Mouse (Mus musculus): ENCODE measurements around the gene Cntn5. TPM values are rescaled to one million over a fixed set of nuclear protein-coding genes. Genes with fewer than 3 reads are reported as not detected.

Gene Cntn5
- polyA plus RNA-seq, 1 experiment from 2014 or later: 0.84 TPM

DNA sequence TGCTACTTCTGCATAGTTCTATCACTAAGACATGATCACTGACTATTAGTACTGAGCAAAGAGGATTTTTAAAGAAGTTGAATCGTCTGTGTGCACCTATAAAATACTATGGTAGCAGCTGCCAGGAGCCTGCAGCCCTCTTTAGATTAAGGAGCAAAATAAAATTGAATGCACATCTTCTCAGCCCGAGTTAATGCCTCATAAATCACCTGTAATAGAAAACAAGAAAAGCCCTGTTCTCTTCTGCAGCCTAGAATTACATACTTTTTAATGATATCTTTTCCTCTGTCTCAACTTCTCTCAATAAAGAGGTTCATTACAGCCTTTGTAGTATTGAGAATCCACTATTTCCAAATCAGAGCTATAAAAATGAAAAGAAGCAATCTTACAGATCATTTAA lies 109.5 kb downstream of the Cntn5 start:
- no peaks in the 10 kb centered on the region for H3K9me3 ChIP-seq (ENCODE audit: control insufficient read depth, low read length)
- no peak overlapping the region for H3K9ac ChIP-seq (ENCODE audit: low read length)
- H3K27ac ChIP-seq (ENCODE audit: low read depth, low read length): no peak overlapping the region
- no peak overlapping the region for H3K4me2 ChIP-seq (ENCODE audit: low read depth)
- 51% methylated on average over 2 of the region's 2 CpGs for WGBS
- H3K27me3 ChIP-seq (ENCODE audit: control insufficient read depth, insufficient read depth, low read length): no peaks in the 10 kb centered on the region
- H3K4me1 ChIP-seq (ENCODE audit: control insufficient read depth, insufficient read depth, low read length): no peaks in the 10 kb centered on the region
- ATAC-seq (ENCODE audit: insufficient read depth, low FRiP score, low TSS enrichment): no peak
- no peak for DNase-seq (ENCODE audit: low spot score)
- H3K36me3 ChIP-seq (ENCODE audit: control insufficient read depth, insufficient read depth, low read length): no peaks in the 10 kb centered on the region
- H3K4me3 ChIP-seq (ENCODE audit: low read depth, low read length): no peak overlapping the region

DNA sequence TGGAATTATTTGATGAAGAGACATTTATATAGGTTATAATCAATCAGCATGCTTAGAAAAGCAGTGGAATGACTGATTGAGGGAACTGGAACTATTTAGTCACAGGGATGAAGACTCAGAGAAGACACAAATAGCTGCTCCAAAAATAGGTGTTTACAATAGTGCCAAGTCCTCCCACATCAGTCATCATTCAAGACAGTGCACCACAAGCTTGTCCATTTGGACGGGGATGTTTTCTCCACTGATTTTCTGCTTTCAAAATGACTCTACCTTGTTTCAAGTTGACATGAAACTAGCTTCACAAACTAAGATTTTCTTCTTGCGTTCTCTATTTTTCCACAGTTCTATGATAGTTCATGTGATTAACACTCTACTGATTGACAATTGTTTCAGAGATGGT lies 172.7 kb downstream of the Cntn5 start:
- WGBS: 80% methylated on average over 2 of the region's 2 CpGs
- Histone ChIP-seq H3K4me1 (ENCODE audit: control insufficient read depth, insufficient read depth, low read length) (no peaks in the 10 kb centered on the region), H3K9ac (ENCODE audit: low read length) (no peak overlapping the region), H3K27me3 (ENCODE audit: control insufficient read depth, insufficient read depth, low read length) (no peaks in the 10 kb centered on the region), H3K9me3 (ENCODE audit: control insufficient read depth, low read length) (no peaks in the 10 kb centered on the region), H3K4me3 (ENCODE audit: low read depth, low read length) (no peak overlapping the region), H3K27ac (ENCODE audit: low read depth, low read length) (no peak overlapping the region), H3K36me3 (ENCODE audit: control insufficient read depth, insufficient read depth, low read length) (no peaks in the 10 kb centered on the region), H3K4me2 (ENCODE audit: low read depth) (no peak overlapping the region)
- DNase-seq (ENCODE audit: low spot score) (no peak), ATAC-seq (ENCODE audit: insufficient read depth, low FRiP score, low TSS enrichment) (no peak)

DNA sequence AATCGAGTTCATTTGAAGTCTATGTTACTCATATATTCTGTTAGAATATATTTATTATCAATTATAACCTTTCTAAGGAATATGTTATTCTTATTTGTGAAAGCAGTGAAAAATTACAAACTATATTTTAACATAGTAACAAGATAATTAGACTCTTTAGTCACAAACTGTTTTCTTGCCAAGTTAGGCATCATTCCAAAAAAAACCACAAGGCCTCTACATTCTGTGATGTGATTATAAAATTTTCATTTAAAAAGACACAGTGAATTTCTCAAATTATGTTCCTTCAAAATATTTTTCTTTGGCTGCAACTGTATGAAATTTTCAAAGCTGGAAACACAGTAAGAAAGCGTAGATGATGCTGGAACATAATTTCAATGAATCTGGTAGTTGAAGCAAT lies 180.4 kb downstream of the Cntn5 start:
- WGBS: 88% methylated on average over 2 of the region's 2 CpGs
- DNase-seq (ENCODE audit: low spot score): no peak
- H3K9me3 ChIP-seq (ENCODE audit: control insufficient read depth, low read length): no peaks in the 10 kb centered on the region

DNA sequence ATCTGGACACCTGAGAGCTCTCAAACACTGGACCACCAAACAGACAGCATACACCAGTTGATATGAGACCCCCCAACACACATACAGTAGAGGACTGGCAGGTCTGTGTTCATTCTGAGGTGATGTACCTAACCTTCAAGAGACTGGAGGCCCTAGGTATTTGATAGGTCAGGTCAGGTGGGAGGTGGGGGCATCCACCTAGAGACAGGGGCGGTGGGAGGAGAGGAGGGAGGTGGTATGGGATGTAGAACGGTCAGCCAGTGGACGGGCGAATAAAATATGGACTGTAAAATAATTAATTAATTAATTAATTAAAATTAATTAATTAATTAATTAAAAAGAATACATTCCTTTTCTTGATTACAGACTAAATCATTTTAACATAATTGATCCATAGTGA lies 182.5 kb downstream of the Cntn5 start:
- WGBS: 87% methylated on average over 4 of the region's 4 CpGs
- no peak for ATAC-seq (ENCODE audit: insufficient read depth, low FRiP score, low TSS enrichment)
- H3K27me3 ChIP-seq (ENCODE audit: control insufficient read depth, insufficient read depth, low read length): no peaks in the 10 kb centered on the region
- no peak overlapping the region for H3K27ac ChIP-seq (ENCODE audit: low read depth, low read length)
- H3K9me3 ChIP-seq (ENCODE audit: control insufficient read depth, low read length): no peaks in the 10 kb centered on the region
- H3K36me3 ChIP-seq (ENCODE audit: control insufficient read depth, insufficient read depth, low read length): no peaks in the 10 kb centered on the region
- no peaks in the 10 kb centered on the region for H3K4me1 ChIP-seq (ENCODE audit: control insufficient read depth, insufficient read depth, low read length)
- DNase-seq (ENCODE audit: low spot score): no peak
- no peak overlapping the region for H3K4me2 ChIP-seq (ENCODE audit: low read depth)
- H3K9ac ChIP-seq (ENCODE audit: low read length): no peak overlapping the region
- H3K4me3 ChIP-seq (ENCODE audit: low read depth, low read length): no peak overlapping the region

More for the DNA sequence above, 180.4 kb downstream of the Cntn5 start:
- Histone ChIP-seq H3K4me3 (ENCODE audit: low read depth, low read length) (no peak overlapping the region), H3K27me3 (ENCODE audit: control insufficient read depth, insufficient read depth, low read length) (no peaks in the 10 kb centered on the region), H3K4me2 (ENCODE audit: low read depth) (no peak overlapping the region), H3K4me1 (ENCODE audit: control insufficient read depth, insufficient read depth, low read length) (no peaks in the 10 kb centered on the region), H3K36me3 (ENCODE audit: control insufficient read depth, insufficient read depth, low read length) (no peaks in the 10 kb centered on the region), H3K9ac (ENCODE audit: low read length) (no peak overlapping the region), H3K27ac (ENCODE audit: low read depth, low read length) (no peak overlapping the region)
- no peak for ATAC-seq (ENCODE audit: insufficient read depth, low FRiP score, low TSS enrichment)

DNA sequence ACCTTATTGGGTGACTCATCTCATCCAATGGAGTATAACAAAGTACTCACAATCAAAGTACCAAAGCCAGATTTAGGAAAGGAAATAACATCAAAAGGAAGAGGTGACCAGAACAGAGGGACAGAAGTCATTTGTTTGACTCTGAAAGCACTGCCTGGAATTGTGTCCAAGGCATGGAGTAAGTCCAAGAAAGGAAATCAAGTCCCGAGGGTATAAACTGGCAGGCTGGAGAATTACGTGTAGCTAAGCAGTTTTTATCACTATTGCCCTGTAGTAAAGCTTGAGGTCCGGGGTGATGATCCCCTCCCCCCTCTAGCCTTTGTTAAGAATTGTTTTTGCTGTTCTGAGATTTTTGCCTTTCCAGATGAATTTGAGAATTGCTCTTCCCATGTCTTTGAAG lies 185.6 kb downstream of the Cntn5 start:
- H3K4me2 ChIP-seq (ENCODE audit: low read depth): no peak overlapping the region
- H3K9ac ChIP-seq (ENCODE audit: low read length): no peak overlapping the region
- H3K4me1 ChIP-seq (ENCODE audit: control insufficient read depth, insufficient read depth, low read length): no peaks in the 10 kb centered on the region
- no peaks in the 10 kb centered on the region for H3K27me3 ChIP-seq (ENCODE audit: control insufficient read depth, insufficient read depth, low read length)
- no peaks in the 10 kb centered on the region for H3K36me3 ChIP-seq (ENCODE audit: control insufficient read depth, insufficient read depth, low read length)
- no peak overlapping the region for H3K27ac ChIP-seq (ENCODE audit: low read depth, low read length)
- no peak for ATAC-seq (ENCODE audit: insufficient read depth, low FRiP score, low TSS enrichment)
- 44% methylated on average over 3 of the region's 3 CpGs for WGBS
- no peak overlapping the region for H3K4me3 ChIP-seq (ENCODE audit: low read depth, low read length)
- no peaks in the 10 kb centered on the region for H3K9me3 ChIP-seq (ENCODE audit: control insufficient read depth, low read length)
- DNase-seq (ENCODE audit: low spot score): no peak

DNA sequence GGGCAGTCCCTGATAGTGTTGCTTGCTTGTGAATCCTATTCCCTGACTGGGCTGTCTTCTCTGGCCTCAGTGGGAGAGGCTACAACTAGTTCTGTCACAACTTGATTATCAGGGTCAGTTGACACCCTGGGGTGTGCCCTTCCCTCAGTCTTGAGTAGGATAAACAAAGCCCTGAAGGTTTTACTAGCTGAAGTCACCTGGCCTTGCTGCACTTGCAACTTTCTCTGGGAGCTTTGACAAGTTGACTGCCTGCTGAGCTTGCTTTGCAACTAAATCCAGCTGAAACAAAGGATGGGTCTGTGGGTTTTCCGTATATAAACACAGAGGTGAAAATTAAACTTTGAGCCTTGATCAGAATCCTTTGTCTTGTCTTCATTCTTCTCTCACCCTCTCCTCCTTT lies 190.9 kb downstream of the Cntn5 start:
- no peaks in the 10 kb centered on the region for H3K27me3 ChIP-seq (ENCODE audit: control insufficient read depth, insufficient read depth, low read length)
- WGBS: 15% methylated on average over 1 of the region's 1 CpGs
- ATAC-seq (ENCODE audit: insufficient read depth, low FRiP score, low TSS enrichment) (no peak), DNase-seq (ENCODE audit: low spot score) (no peak)
- no peaks in the 10 kb centered on the region for H3K4me1 ChIP-seq (ENCODE audit: control insufficient read depth, insufficient read depth, low read length)
- H3K27ac ChIP-seq (ENCODE audit: low read depth, low read length): no peak overlapping the region
- no peak overlapping the region for H3K9ac ChIP-seq (ENCODE audit: low read length)
- H3K4me2 ChIP-seq (ENCODE audit: low read depth): no peak overlapping the region
- no peak overlapping the region for H3K4me3 ChIP-seq (ENCODE audit: low read depth, low read length)
- H3K36me3 ChIP-seq (ENCODE audit: control insufficient read depth, insufficient read depth, low read length): no peaks in the 10 kb centered on the region
- no peaks in the 10 kb centered on the region for H3K9me3 ChIP-seq (ENCODE audit: control insufficient read depth, low read length)

DNA sequence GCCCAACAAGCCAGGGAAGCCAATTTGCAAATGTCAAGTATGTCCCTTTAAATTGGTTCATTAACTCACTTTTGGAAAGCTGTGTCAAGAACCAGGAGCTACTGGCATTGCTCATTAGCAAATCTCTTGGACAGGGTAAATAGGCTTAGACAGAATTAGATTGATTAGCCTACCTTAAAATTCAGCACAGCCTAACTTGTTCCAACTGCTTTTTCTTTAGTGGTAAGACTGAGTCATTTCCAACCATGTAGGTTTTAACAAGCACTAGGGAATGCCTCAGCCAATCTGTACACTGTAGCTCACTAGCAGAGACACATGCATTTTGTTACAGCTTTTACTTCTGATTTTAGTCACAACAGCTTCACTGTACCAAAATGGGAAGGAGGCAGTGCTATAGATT lies 222.9 kb downstream of the Cntn5 start:
- Histone ChIP-seq H3K4me1 (ENCODE audit: control insufficient read depth, insufficient read depth, low read length) (no peaks in the 10 kb centered on the region), H3K36me3 (ENCODE audit: control insufficient read depth, insufficient read depth, low read length) (no peaks in the 10 kb centered on the region), H3K4me3 (ENCODE audit: low read depth, low read length) (no peak overlapping the region), H3K9me3 (ENCODE audit: control insufficient read depth, low read length) (no peaks in the 10 kb centered on the region), H3K27ac (ENCODE audit: low read depth, low read length) (no peak overlapping the region), H3K4me2 (ENCODE audit: low read depth) (no peak overlapping the region), H3K27me3 (ENCODE audit: control insufficient read depth, insufficient read depth, low read length) (no peaks in the 10 kb centered on the region), H3K9ac (ENCODE audit: low read length) (no peak overlapping the region)
- no peak for ATAC-seq (ENCODE audit: insufficient read depth, low FRiP score, low TSS enrichment)
- no peak for DNase-seq (ENCODE audit: low spot score)

DNA sequence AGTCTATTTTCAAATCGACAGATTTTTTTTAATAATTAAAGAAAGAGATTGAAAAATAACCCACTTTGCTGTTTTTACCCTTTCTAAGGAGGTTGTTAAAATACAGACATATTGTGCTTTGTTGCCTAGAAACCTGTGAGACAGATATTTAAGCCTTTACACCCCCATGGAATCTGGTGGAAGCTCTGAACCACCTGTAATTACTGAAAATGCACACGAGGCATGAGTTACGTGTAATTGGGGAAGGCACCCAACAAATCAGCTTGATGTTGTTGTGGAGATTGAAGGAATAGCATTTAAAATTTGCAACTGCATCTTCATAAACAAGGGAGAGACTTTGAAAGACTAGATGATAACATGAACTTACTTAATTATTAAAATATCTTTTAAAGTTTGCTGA lies 223.4 kb downstream of the Cntn5 start:
- 86% methylated on average over 3 of the region's 3 CpGs for WGBS
- ATAC-seq (ENCODE audit: insufficient read depth, low FRiP score, low TSS enrichment) (no peak), DNase-seq (ENCODE audit: low spot score) (no peak)
- H3K4me2 ChIP-seq (ENCODE audit: low read depth): no peak overlapping the region
- H3K27me3 ChIP-seq (ENCODE audit: control insufficient read depth, insufficient read depth, low read length): no peaks in the 10 kb centered on the region
- no peak overlapping the region for H3K27ac ChIP-seq (ENCODE audit: low read depth, low read length)
- no peak overlapping the region for H3K9ac ChIP-seq (ENCODE audit: low read length)
- no peaks in the 10 kb centered on the region for H3K9me3 ChIP-seq (ENCODE audit: control insufficient read depth, low read length)
- H3K4me1 ChIP-seq (ENCODE audit: control insufficient read depth, insufficient read depth, low read length): no peaks in the 10 kb centered on the region
- no peak overlapping the region for H3K4me3 ChIP-seq (ENCODE audit: low read depth, low read length)
- H3K36me3 ChIP-seq (ENCODE audit: control insufficient read depth, insufficient read depth, low read length): no peaks in the 10 kb centered on the region

DNA sequence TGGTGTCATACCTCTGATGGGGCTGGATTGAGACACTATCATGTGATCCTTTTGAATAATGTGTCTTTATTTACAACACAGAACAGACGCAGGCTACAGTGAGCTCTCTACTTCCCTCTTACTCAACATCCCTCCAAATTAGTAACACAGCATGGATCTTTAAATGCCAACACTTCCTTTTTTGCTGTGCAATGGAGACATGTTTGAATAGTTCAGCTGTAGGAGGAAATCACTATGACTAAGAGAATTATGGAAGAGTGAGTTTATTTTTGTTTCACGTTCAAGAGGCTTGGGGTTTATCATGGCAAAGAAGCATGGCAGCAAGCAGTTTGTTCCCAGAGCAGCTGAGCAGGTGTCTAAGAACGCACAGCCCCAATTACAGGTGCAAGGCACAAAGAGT lies 235.9 kb downstream of the Cntn5 start:
- no peak overlapping the region for H3K9ac ChIP-seq (ENCODE audit: low read length)
- no peak overlapping the region for H3K4me3 ChIP-seq (ENCODE audit: low read depth, low read length)
- no peak overlapping the region for H3K27ac ChIP-seq (ENCODE audit: low read depth, low read length)
- H3K4me2 ChIP-seq (ENCODE audit: low read depth): no peak overlapping the region
- H3K27me3 ChIP-seq (ENCODE audit: control insufficient read depth, insufficient read depth, low read length): no peaks in the 10 kb centered on the region
- DNase-seq (ENCODE audit: low spot score) (no peak), ATAC-seq (ENCODE audit: insufficient read depth, low FRiP score, low TSS enrichment) (no peak)
- H3K9me3 ChIP-seq (ENCODE audit: control insufficient read depth, low read length): no peaks in the 10 kb centered on the region
- H3K4me1 ChIP-seq (ENCODE audit: control insufficient read depth, insufficient read depth, low read length): no peaks in the 10 kb centered on the region
- 77% methylated on average over 3 of the region's 3 CpGs for WGBS
- H3K36me3 ChIP-seq (ENCODE audit: control insufficient read depth, insufficient read depth, low read length): no peaks in the 10 kb centered on the region

Data from neural tube, embryonic 11.5 days (tissue).